19 mouse cellular contexts compared by ENCODE assay signal in genomic region chr7:78922506-78922905, GRCm38 (mm10). TPM values are rescaled to one million over a fixed set of nuclear protein-coding genes. Genes with fewer than 3 reads are reported as not detected.
DNase-seq lines count a peak whose midpoint lies in the region; ATAC-seq and TF ChIP-seq lines count a peak whose summit lies in the region.
"Had no signal": no experiment of that assay in that cellular context is flagged by ENCODE, and none has a peak within 500 bp of the region (broad histone marks: within the 10 kb centered on the region; RNA-seq: fewer than 3 reads in every experiment).

No protein-coding gene starts in this region.

- no peak for TF ChIP-seq CTCF in liver, adult 2 months (IDR thresholded peaks at IDR 0.05; ENCODE audit: low read depth, low read length)
- TF ChIP-seq CTCF in cerebellum, adult 2 months (IDR thresholded peaks at IDR 0.05; ENCODE audit: borderline replicate concordance, insufficient read depth, low read depth, low read length): no peak

- no peaks in the 10 kb centered on the region for H3K27me3 ChIP-seq in liver, adult 2 months (ENCODE audit: control insufficient read depth, insufficient read depth, low read length)
- H3K27me3 ChIP-seq in kidney, embryonic 14.5 days (ENCODE audit: control insufficient read depth, insufficient read depth, low read length): no peaks in the 10 kb centered on the region
- no peaks in the 10 kb centered on the region for H3K27me3 ChIP-seq in liver, embryonic 11.5 days (replicated peaks; ENCODE audit: control insufficient read depth, insufficient read depth, low read length)
- H3K27me3 ChIP-seq in stomach, embryonic 15.5 days (replicated peaks): no peaks in the 10 kb centered on the region
- no peaks in the 10 kb centered on the region for H3K27me3 ChIP-seq in cerebellum, adult 2 months (ENCODE audit: control insufficient read depth, insufficient read depth, low read length)
- H3K27me3 ChIP-seq: lung, embryonic 15.5 days had no signal

- ATAC-seq in kidney, embryonic 14.5 days (ENCODE audit: low FRiP score, low TSS enrichment): peak; percentile 63
- peak; percentile 41; the same call in 1 of the 2 replicates for ATAC-seq in liver, embryonic 11.5 days (replicated peaks; ENCODE audit: low FRiP score)
- ATAC-seq in stomach, embryonic 15.5 days (ENCODE audit: insufficient read depth, low FRiP score, low read depth): 0 out of 2 replicates have a peak, but pooled peaks have one; percentile 14
- ATAC-seq in erythroid progenitor cell, adult 5-6 weeks (replicated peaks; ENCODE audit: low FRiP score, poor library complexity, severe bottlenecking): no peak
- ATAC-seq: inflammation-experienced regulatory T-cells, adult 6 months had no signal

- no peak overlapping the region for H3K4me2 ChIP-seq in kidney, embryonic 14.5 days (replicated peaks; ENCODE audit: low read depth, low read length)
- H3K4me2 ChIP-seq in liver, embryonic 11.5 days: no peak overlapping the region
- no peak overlapping the region for H3K4me2 ChIP-seq in stomach, embryonic 15.5 days
- H3K4me2 ChIP-seq: forebrain, embryonic 12.5 days; heart, embryonic 13.5 days; hindbrain, embryonic 13.5 days; limb, embryonic 12.5 days; lung, embryonic 15.5 days had no signal

- no peaks in the 10 kb centered on the region for H3K9me3 ChIP-seq in kidney, embryonic 14.5 days (ENCODE audit: control insufficient read depth, low read length)
- H3K9me3 ChIP-seq in liver, embryonic 11.5 days (ENCODE audit: control insufficient read depth, low read length): no peaks in the 10 kb centered on the region
- H3K9me3 ChIP-seq in stomach, embryonic 15.5 days: no peaks in the 10 kb centered on the region
- H3K9me3 ChIP-seq: embryonic facial prominence, embryonic 10.5 days; forebrain, embryonic 12.5 days; heart, embryonic 13.5 days; hindbrain, embryonic 13.5 days; limb, embryonic 12.5 days; lung, embryonic 15.5 days had no signal

- no peak overlapping the region for H3K27ac ChIP-seq in liver, adult 2 months (replicated peaks; ENCODE audit: insufficient read depth, low read depth, low read length)
- 0 out of 2 replicates have a peak overlapping the region, but pooled peaks have one; percentile 20 for H3K27ac ChIP-seq in kidney, embryonic 14.5 days (ENCODE audit: low read depth, low read length)
- no peak overlapping the region for H3K27ac ChIP-seq in liver, embryonic 11.5 days (ENCODE audit: low read depth, low read length)
- H3K27ac ChIP-seq in stomach, embryonic 15.5 days: no peak overlapping the region
- H3K27ac ChIP-seq in cerebellum, adult 2 months (ENCODE audit: insufficient read depth, low read length): no peak overlapping the region
- H3K27ac ChIP-seq: embryonic facial prominence, embryonic 10.5 days; forebrain, embryonic 12.5 days; heart, embryonic 13.5 days; hindbrain, embryonic 13.5 days; limb, embryonic 12.5 days; lung, embryonic 15.5 days had no signal

- no peak overlapping the region for H3K4me3 ChIP-seq in liver, adult 2 months (ENCODE audit: insufficient read depth, low read depth, low read length)
- no peak overlapping the region for H3K4me3 ChIP-seq in kidney, embryonic 14.5 days (ENCODE audit: low read length)
- no peak overlapping the region for H3K4me3 ChIP-seq in liver, embryonic 11.5 days (ENCODE audit: low read depth, low read length)
- no peak overlapping the region for H3K4me3 ChIP-seq in stomach, embryonic 15.5 days (replicated peaks)
- H3K4me3 ChIP-seq in cerebellum, adult 2 months (replicated peaks; ENCODE audit: insufficient read depth, low read depth, low read length): no peak overlapping the region
- H3K4me3 ChIP-seq: embryonic facial prominence, embryonic 10.5 days; forebrain, embryonic 12.5 days; heart, embryonic 13.5 days; hindbrain, embryonic 13.5 days; limb, embryonic 12.5 days; lung, embryonic 15.5 days had no signal

- no peak for TF ChIP-seq POLR2A in liver, adult 2 months (IDR thresholded peaks at IDR 0.05; ENCODE audit: extremely low read depth, insufficient read depth, low read length)
- TF ChIP-seq POLR2A in cerebellum, adult 2 months (IDR thresholded peaks at IDR 0.05; ENCODE audit: borderline replicate concordance, insufficient read depth, low read length): no peak

- H3K79me2 ChIP-seq in liver, adult 2 months (ENCODE audit: control insufficient read depth, insufficient read depth, low read length): no peaks in the 10 kb centered on the region

- H3K4me1 ChIP-seq in liver, adult 2 months (ENCODE audit: control insufficient read depth, insufficient read depth, low read length): no peaks in the 10 kb centered on the region
- H3K4me1 ChIP-seq in kidney, embryonic 14.5 days (ENCODE audit: control insufficient read depth, insufficient read depth, low read length): no peaks in the 10 kb centered on the region
- no peaks in the 10 kb centered on the region for H3K4me1 ChIP-seq in liver, embryonic 11.5 days (replicated peaks; ENCODE audit: control insufficient read depth, insufficient read depth, low read length)
- H3K4me1 ChIP-seq in stomach, embryonic 15.5 days: 0 out of 2 replicates have a peak, but pooled peaks cover 3% of the 10 kb centered on the region
- no peaks in the 10 kb centered on the region; the same call in 1 of the 2 replicates for H3K4me1 ChIP-seq in cerebellum, adult 2 months (ENCODE audit: control insufficient read depth, insufficient read depth, low read length)
- H3K4me1 ChIP-seq: forebrain, embryonic 12.5 days; hindbrain, embryonic 13.5 days; limb, embryonic 12.5 days; lung, embryonic 15.5 days had no signal

- WGBS in liver, adult 2 months: 26% methylated on average over 7 of the region's 7 CpGs
- WGBS in kidney, embryonic 14.5 days: 62% methylated on average over 7 of the region's 7 CpGs
- WGBS in liver, embryonic 11.5 days: 68% methylated on average over 7 of the region's 7 CpGs
- 76% methylated on average over 7 of the region's 7 CpGs for WGBS in stomach, embryonic 15.5 days
- WGBS in cerebellum, adult 2 months: 73% methylated on average over 7 of the region's 7 CpGs

- DNase-seq in liver, adult 2 months (ENCODE audit: extremely low read depth, low read depth, low spot score): peak; percentile 47
- DNase-seq in liver: no peak
- DNase-seq in liver, embryonic 11.5 days (ENCODE audit: low spot score): no peak
- DNase-seq in layer of hippocampus, postnatal 14 days (ENCODE audit: low spot score in 2 of 2): no peak
- no peak for DNase-seq in cerebellum, adult 2 months
- DNase-seq: cerebellum, adult 8-10 months; lung, postnatal 4 days; retina, postnatal 1 day; thymus, adult 2 months had no signal

- no peaks in the 10 kb centered on the region for H3K36me3 ChIP-seq in liver, adult 2 months (ENCODE audit: control insufficient read depth, insufficient read depth, low read length)
- no peaks in the 10 kb centered on the region for H3K36me3 ChIP-seq in kidney, embryonic 14.5 days (ENCODE audit: control insufficient read depth, insufficient read depth, low read length)
- no peaks in the 10 kb centered on the region for H3K36me3 ChIP-seq in liver, embryonic 11.5 days (ENCODE audit: control insufficient read depth, insufficient read depth, low read length)
- H3K36me3 ChIP-seq in stomach, embryonic 15.5 days: no peaks in the 10 kb centered on the region
- H3K36me3 ChIP-seq: embryonic facial prominence, embryonic 10.5 days; forebrain, embryonic 12.5 days; heart, embryonic 13.5 days; hindbrain, embryonic 13.5 days; limb, embryonic 12.5 days; lung, embryonic 15.5 days had no signal

- no peak overlapping the region for H3K9ac ChIP-seq in liver, adult 2 months (ENCODE audit: low read depth, low read length)
- H3K9ac ChIP-seq in kidney, embryonic 14.5 days (ENCODE audit: low read depth, low read length): no peak overlapping the region
- H3K9ac ChIP-seq in liver, embryonic 11.5 days (ENCODE audit: low read depth, low read length): no peak overlapping the region
- H3K9ac ChIP-seq in stomach, embryonic 15.5 days: no peak overlapping the region
- H3K9ac ChIP-seq: forebrain, embryonic 12.5 days; heart, embryonic 13.5 days; hindbrain, embryonic 13.5 days; limb, embryonic 12.5 days; lung, embryonic 15.5 days had no signal

RNA-seq across cellular contexts. Expression of gene Isg20, which starts 9.3 kb away (rescaled TPM):
- 2.6 and 2.8 TPM in 2 replicates for total RNA-seq in liver, adult 2 months (2014; rRNA removed)
- polyA plus RNA-seq in liver, adult 2 months (2012; rRNA removed): 5.7 and 7.7 TPM in 2 replicates
- polyA plus RNA-seq in kidney, embryonic 14.5 days (2014; fragmentation: Nextera tagmentation; extraction: Ambion mirVana): 0.96 and 1.3 TPM in 2 replicates
- polyA plus RNA-seq in liver, embryonic 11.5 days (2014; fragmentation: Nextera tagmentation; extraction: Ambion mirVana): 3.7 and 5.8 TPM in 2 replicates
- 16.8 and 21.9 TPM in 2 replicates for polyA plus RNA-seq in stomach, embryonic 15.5 days (2015; fragmentation: Nextera tagmentation; extraction: Ambion mirVana)
- 1 to 10 TPM in 1 of 2 experiments, under 1 TPM in 1; 0.60 to 1.1 TPM for total RNA-seq in layer of hippocampus, postnatal 14 days (2021)
- 649 and 766 TPM in 2 replicates for total RNA-seq in erythroid progenitor cell, adult 5-6 weeks (2015; ENCODE audit: low replicate concordance)
- 322 and 333 TPM in 2 replicates for total RNA-seq in erythroid progenitor cell, adult 5-6 weeks (2017; ENCODE audit: low replicate concordance)
- 1.8 and 3.0 TPM in 2 replicates for polyA plus RNA-seq in cerebellum, adult 2 months (2012; rRNA removed)

RNA-seq across cellular contexts. Expression of gene Aen, which starts 26.9 kb away (rescaled TPM):
- 6.5 and 8.1 TPM in 2 replicates for total RNA-seq in liver, adult 2 months (2014; rRNA removed)
- 22.8 and 25.3 TPM in 2 replicates for polyA plus RNA-seq in liver, adult 2 months (2012; rRNA removed)
- 31.7 and 36.3 TPM in 2 replicates for polyA plus RNA-seq in kidney, embryonic 14.5 days (2014; fragmentation: Nextera tagmentation; extraction: Ambion mirVana)
- 50.8 and 55.3 TPM in 2 replicates for polyA plus RNA-seq in liver, embryonic 11.5 days (2014; fragmentation: Nextera tagmentation; extraction: Ambion mirVana)
- polyA plus RNA-seq in stomach, embryonic 15.5 days (2015; fragmentation: Nextera tagmentation; extraction: Ambion mirVana): 37.9 and 39.8 TPM in 2 replicates
- total RNA-seq in layer of hippocampus, postnatal 14 days (2021): 10 to 100 TPM; 27.3 to 27.4 TPM
- total RNA-seq in erythroid progenitor cell, adult 5-6 weeks (2015; ENCODE audit: low replicate concordance): 5.9 and 6.5 TPM in 2 replicates
- 5.1 and 9.4 TPM in 2 replicates for total RNA-seq in erythroid progenitor cell, adult 5-6 weeks (2017; ENCODE audit: low replicate concordance)
- 23.7 and 27.2 TPM in 2 replicates for polyA plus RNA-seq in cerebellum, adult 2 months (2012; rRNA removed)
